Mouse (Mus musculus): ENCODE results near the gene 3110082I17Rik.
A peak's percentile ranks its signal among the peaks of the same experiment; 100 is the strongest.
"Not testable (repeated sequence)": the region's sequence is repeated elsewhere in the genome, so short reads cannot be mapped to it uniquely, and the experiment has no call there.

3110082I17Rik gene

GRCm38 (mm10) chr5:139347225-139347624, 113.1 kb downstream of the 3110082I17Rik start:
- DNase-seq = peak in 1 of 2 experiments; percentile 62

- no peak for DNase-seq
Observed at GRCm38 (mm10) chr5:139345364-139345714, 115.0 kb downstream of the 3110082I17Rik start.

- DNase-seq = peak; percentile 94 to 97
Observed at GRCm38 (mm10) chr5:139344687-139345363, 115.5 kb downstream of the 3110082I17Rik start.

GRCm38 (mm10) chr5:139344021-139344686, 116.2 kb downstream of the 3110082I17Rik start:
- DNase-seq = peak; percentile 65 to 82

GRCm38 (mm10) chr5:139338891-139339290, 121.4 kb downstream of the 3110082I17Rik start:
- no peak for DNase-seq

GRCm38 (mm10) chr5:139338403-139338802, 121.9 kb downstream of the 3110082I17Rik start:
- peak; percentile 67 to 68 for DNase-seq

- DNase-seq = no peak
Observed at GRCm38 (mm10) chr5:139337826-139338370, 122.4 kb downstream of the 3110082I17Rik start.

- no peak for DNase-seq
Observed at GRCm38 (mm10) chr5:139335634-139336033, 124.7 kb downstream of the 3110082I17Rik start.

- DNase-seq = not testable (repeated sequence)
Observed at GRCm38 (mm10) chr5:139334394-139334793, 125.9 kb downstream of the 3110082I17Rik start.

- peak; percentile 49 to 63 for DNase-seq
Observed at GRCm38 (mm10) chr5:139333301-139334013, 126.9 kb downstream of the 3110082I17Rik start.

- DNase-seq = no peak
Observed at GRCm38 (mm10) chr5:139332590-139333272, 127.6 kb downstream of the 3110082I17Rik start.

GRCm38 (mm10) chr5:139331742-139332141, 128.6 kb downstream of the 3110082I17Rik start:
- peak; percentile 86 to 94 for DNase-seq

GRCm38 (mm10) chr5:139330766-139331165, 129.6 kb downstream of the 3110082I17Rik start:
- no peak for DNase-seq

GRCm38 (mm10) chr5:139327634-139328020, 132.7 kb downstream of the 3110082I17Rik start:
- no peak for DNase-seq

GRCm38 (mm10) chr5:139326986-139327633, 133.2 kb downstream of the 3110082I17Rik start:
- DNase-seq = no peak

- no peak for DNase-seq
Observed at GRCm38 (mm10) chr5:139326111-139326696, 134.1 kb downstream of the 3110082I17Rik start.

GRCm38 (mm10) chr5:139325395-139325966, 134.8 kb downstream of the 3110082I17Rik start, which contains the start of gene Adap1:
Gene Adap1, minus strand, starts transcription at chr5:139325622.
- DNase-seq = no peak

GRCm38 (mm10) chr5:139324691-139325394, 135.5 kb downstream of the 3110082I17Rik start:
- no peak for DNase-seq

- DNase-seq = no peak
Observed at GRCm38 (mm10) chr5:139324045-139324491, 136.3 kb downstream of the 3110082I17Rik start.

- DNase-seq = peak in 1 of 2 experiments; percentile 65
Observed at GRCm38 (mm10) chr5:139323260-139323924, 136.9 kb downstream of the 3110082I17Rik start.
